Mouse (Mus musculus) bone marrow, adult 2 months (tissue): Measurements from ENCODE around the gene Med13l.
A peak's percentile ranks its signal among the peaks of the same experiment; 100 is the strongest.

ENCODE experiments used
- CTCF ChIP-seq: fragments of 200-500 bp; IDR thresholded peaks from 2 replicates; pipeline ENCODE4 v1.5.1; 2011; ENCODE audit warnings: low read length, control low read depth; ENCODE audit not compliant: control insufficient read depth, insufficient read depth
- POLR2A ChIP-seq: fragments of 200-500 bp; IDR thresholded peaks from 2 replicates; pipeline ENCODE4 v1.6.1; 2011; ENCODE audit warnings: low read depth, mild to moderate bottlenecking, control low read depth, low read length, borderline replicate concordance; ENCODE audit not compliant: control insufficient read depth

GRCm38 (mm10) chr5:118594470-118595236 is 34.2 kb downstream of the Med13l start:
- TF ChIP-seq POLR2A = no peak
- TF ChIP-seq CTCF = peak; percentile 77
